Mouse (Mus musculus) CH12.LX (cell line): ENCODE results near the gene Aatf. TPM values are rescaled to one million over a fixed set of nuclear protein-coding genes. Genes with fewer than 3 reads are reported as not detected.
A peak's percentile ranks its signal among the peaks of the same experiment; 100 is the strongest.

Experiments
- DNase-seq: peaks from one replicate; pipeline ENCODE4 v3.0.0-alpha.2; 2013; ENCODE audit errors: extremely low read depth
- H3K27ac ChIP-seq: 2 replicates; pipeline ENCODE4 v1.5.1; 2012; ENCODE audit warnings: low read depth, mild to moderate bottlenecking, control low read depth, moderate library complexity; ENCODE audit not compliant: insufficient read depth
- H3K27me3 ChIP-seq: replicated peaks from 2 replicates; pipeline ENCODE3; 2012; ENCODE audit warnings: inconsistent platforms
- H3K36me3 ChIP-seq, 2 experiments: replicated peaks in 1 of 2; 2 replicates each; pipeline versions ENCODE3 to v1.6.1; 2012; ENCODE audit warnings: inconsistent platforms in 1 of 2, low read length in 1 of 2, mild to moderate bottlenecking in 1 of 2, mixed read lengths in 1 of 2, moderate library complexity in 1 of 2; ENCODE audit not compliant: control insufficient read depth in 1 of 2, insufficient read depth in 1 of 2
- H3K4me1 ChIP-seq, 2 experiments: 2 replicates each; pipeline ENCODE4 v1.6.1; 2012; ENCODE audit warnings: inconsistent platforms in 1 of 2, moderate library complexity in 1 of 2; ENCODE audit not compliant: insufficient read depth in 2 of 2, control insufficient read depth in 1 of 2
- H3K4me2 ChIP-seq: 2 replicates; pipeline ENCODE4 v1.6.1; 2012; ENCODE audit warnings: low read depth, mild to moderate bottlenecking, control low read depth; ENCODE audit not compliant: poor library complexity, insufficient read depth, severe bottlenecking
- H3K4me3 ChIP-seq, 3 experiments: fragments of 150-350 bp in 1 of 3; sonication (generic) in 1 of 3; replicated peaks in 1 of 3; 2 replicates each; pipeline versions ENCODE3 to v1.5.1; 2011 to 2012; ENCODE audit warnings: low read depth in 2 of 3, low read length in 2 of 3, mild to moderate bottlenecking in 2 of 3, moderate library complexity in 2 of 3, control low read depth in 1 of 3, improper control_type of control experiment in 1 of 3, inconsistent platforms in 1 of 3, mixed read lengths in 1 of 3; ENCODE audit not compliant: poor library complexity in 1 of 3
- H3K79me2 ChIP-seq: replicated peaks from 2 replicates; pipeline ENCODE4 v1.6.1; 2012; ENCODE audit warnings: mild to moderate bottlenecking, moderate library complexity; ENCODE audit not compliant: control insufficient read depth, poor library complexity, insufficient read depth, severe bottlenecking; ENCODE audit errors: extremely low read depth
- H3K9ac ChIP-seq: 2 replicates; pipeline ENCODE4 v1.6.1; 2012; ENCODE audit warnings: low read depth, mild to moderate bottlenecking, control low read depth, moderate library complexity; ENCODE audit not compliant: insufficient read depth
- H3K9me3 ChIP-seq: replicated peaks from 2 replicates; pipeline ENCODE3; 2012; ENCODE audit warnings: low read length, inconsistent platforms, mixed read lengths
- CHD1 ChIP-seq: IDR thresholded peaks from 2 replicates; pipeline ENCODE4 v1.6.1; 2012; ENCODE audit warnings: low read depth, low read length, improper control_type of control experiment, inconsistent platforms
- CHD2 ChIP-seq: IDR thresholded peaks from 2 replicates; pipeline ENCODE4 v1.6.1; 2011; ENCODE audit warnings: low read length, improper control_type of control experiment
- CTCF ChIP-seq, 2 experiments: IDR thresholded peaks in 1 of 2; conservative IDR thresholded peaks in 1 of 2; 2 replicates each; pipeline ENCODE4 v1.5.1; 2011 to 2012; ENCODE audit warnings: low read depth in 2 of 2, low read length in 2 of 2, improper control_type of control experiment in 1 of 2, inconsistent platforms in 1 of 2, mild to moderate bottlenecking in 1 of 2, moderate library complexity in 1 of 2
- E2F4 ChIP-seq: IDR thresholded peaks from 2 replicates; pipeline ENCODE4 v1.6.1; 2011; ENCODE audit warnings: low read depth, low read length, improper control_type of control experiment; ENCODE audit not compliant: insufficient replicate concordance
- EP300 ChIP-seq: IDR thresholded peaks from 2 replicates; pipeline ENCODE4 v1.6.1; 2011; ENCODE audit warnings: low read length, improper control_type of control experiment
- IRF4 ChIP-seq: IDR thresholded peaks from 2 replicates; pipeline ENCODE4 v1.6.1; 2014; ENCODE audit warnings: low read depth, mild to moderate bottlenecking, inconsistent platforms, low read length, improper control_type of control experiment
- KAT2A ChIP-seq: IDR thresholded peaks from 2 replicates; pipeline ENCODE4 v1.6.1; 2012; ENCODE audit warnings: low read length, improper control_type of control experiment, inconsistent platforms; ENCODE audit not compliant: insufficient replicate concordance
- MAFK ChIP-seq: IDR thresholded peaks from 2 replicates; pipeline ENCODE4 v1.6.1; 2011; ENCODE audit warnings: low read length, improper control_type of control experiment; ENCODE audit not compliant: insufficient replicate concordance
- MAX ChIP-seq: IDR thresholded peaks from 2 replicates; pipeline ENCODE4 v1.6.1; 2011; ENCODE audit warnings: low read length, improper control_type of control experiment
- MAZ ChIP-seq: IDR thresholded peaks from 2 replicates; pipeline ENCODE4 v1.6.1; 2012; ENCODE audit warnings: low read depth, mild to moderate bottlenecking, inconsistent platforms, low read length, improper control_type of control experiment, moderate library complexity
- MXI1 ChIP-seq: IDR thresholded peaks from 2 replicates; pipeline ENCODE4 v1.6.1; 2011; ENCODE audit warnings: mild to moderate bottlenecking, low read depth, low read length, improper control_type of control experiment
- NELFE ChIP-seq: IDR thresholded peaks from 2 replicates; pipeline ENCODE4 v1.6.1; 2011; ENCODE audit warnings: low read depth, low read length, improper control_type of control experiment
- NRF1 ChIP-seq: IDR thresholded peaks from 2 replicates; pipeline ENCODE4 v1.6.1; 2014; ENCODE audit warnings: low read depth, mild to moderate bottlenecking, inconsistent platforms, low read length, improper control_type of control experiment, moderate library complexity
- PAX5 ChIP-seq: IDR thresholded peaks from 2 replicates; pipeline ENCODE4 v1.6.1; 2012; ENCODE audit warnings: low read length, inconsistent platforms, mixed read lengths
- POLR2AphosphoS2 ChIP-seq: IDR thresholded peaks from 2 replicates; pipeline ENCODE4 v1.6.1; 2011; ENCODE audit warnings: low read depth, low read length, improper control_type of control experiment
- SMC3 ChIP-seq: IDR thresholded peaks from 2 replicates; pipeline ENCODE4 v1.6.1; 2011; ENCODE audit warnings: low read depth, low read length, improper control_type of control experiment
- TBP ChIP-seq: conservative IDR thresholded peaks from 2 replicates; pipeline ENCODE4 v1.6.1; 2011; ENCODE audit warnings: low read depth, low read length, improper control_type of control experiment
- USF1 ChIP-seq: IDR thresholded peaks from 2 replicates; pipeline ENCODE4 v1.6.1; 2014; ENCODE audit warnings: low read depth, mild to moderate bottlenecking, inconsistent platforms, low read length, improper control_type of control experiment
- USF2 ChIP-seq: conservative IDR thresholded peaks from 2 replicates; pipeline ENCODE4 v1.6.1; 2011; ENCODE audit warnings: low read depth, low read length, improper control_type of control experiment
- ZC3H11A ChIP-seq: IDR thresholded peaks from 2 replicates; pipeline ENCODE4 v1.6.1; 2012; ENCODE audit warnings: low read depth, mild to moderate bottlenecking, inconsistent platforms, low read length, improper control_type of control experiment
- ZKSCAN1 ChIP-seq: IDR thresholded peaks from 2 replicates; pipeline ENCODE4 v1.6.1; 2012; ENCODE audit warnings: low read depth, inconsistent platforms, low read length, improper control_type of control experiment, borderline replicate concordance
- dilution Hi-C: fragments of 300-500 bp; cut with MboI; formaldehyde crosslinking; loops from 2 replicates; pipeline ENCODE4 v1.14.3; 2020; ENCODE audit warnings: low sequenced_read_pairs; ENCODE audit not compliant: extremely low pct_unique_long_range_greater_than_20kb, extremely low pct_ligation_motif_present
- in situ Hi-C: fragments of 300-500 bp; cut with MboI; formaldehyde crosslinking; loops from 3 replicates; pipeline ENCODE4 v1.14.3; 2019; ENCODE audit warnings: low sequenced_read_pairs, low pct_ligation_motif_present, low pct_unique_long_range_greater_than_20kb, mixed read lengths
- polyA plus RNA-seq: library from polyadenylated mRNA; unstranded; fragments of >175 nt; gene quantifications from 2 replicates; pipeline ENCODE4 v1.2.1, GENCODE M21; 2012; ENCODE audit warnings: low read depth; ENCODE audit not compliant: insufficient read length
- total RNA-seq, 2 experiments: library from RNA; depleted of rRNA; stranded (reverse); fragments of 300-350 nt in 1 of 2; fragments of >200 nt in 1 of 2; gene quantifications; 2 replicates each; pipeline ENCODE4 v1.2.3; 2012 to 2014

Aatf gene
- total and polyA plus RNA-seq, 3 experiments, result 69.8 to 112 (median 71.7) TPM

GRCm38 (mm10) chr11:84481661-84482060 lies 31.7 kb downstream of the Aatf start:
- in situ Hi-C loops (no loop called here), dilution Hi-C loops (no loop called here)
- DNase-seq, result peak; percentile 39
- no peak for TF ChIP-seq EP300
- no peak for TF ChIP-seq ZC3H11A
- TF ChIP-seq MAX, result no peak
- no peak for TF ChIP-seq CHD2
- TF ChIP-seq IRF4, result no peak
- TF ChIP-seq CHD1, result no peak
- TF ChIP-seq CTCF (conservative IDR thresholded peaks at IDR 0.05 in 1 of 2, IDR thresholded peaks at IDR 0.05 in 1 of 2; ENCODE audit: low read depth in 2 of 2, low read length in 2 of 2), result no peak
- no peak for TF ChIP-seq POLR2AphosphoS2
- TF ChIP-seq MXI1, result no peak
- Histone ChIP-seq H3K4me3 (no peak overlapping the region), H3K4me1 (peaks cover 8 to 63% of the 10 kb centered on the region in 2 experiments; a peak in 3 of 4 replicates), H3K27ac (no peak overlapping the region), H3K79me2 (peaks cover 33% of the 10 kb centered on the region), H3K9ac (no peak overlapping the region), H3K27me3 (no peaks in the 10 kb centered on the region), H3K36me3 (peaks cover 0 to 39% of the 10 kb centered on the region in 2 experiments), H3K4me2 (peak overlapping the region; percentile 36), H3K9me3 (no peaks in the 10 kb centered on the region)

- H3K9ac ChIP-seq, result no peak overlapping the region
- H3K36me3 ChIP-seq, result peaks cover 0 to 38% of the 10 kb centered on the region in 2 experiments
- no peak overlapping the region for H3K4me2 ChIP-seq
- no peak for DNase-seq
- no peaks in the 10 kb centered on the region for H3K9me3 ChIP-seq
- no peak overlapping the region for H3K4me3 ChIP-seq
- H3K79me2 ChIP-seq, result peaks cover 40% of the 10 kb centered on the region
- dilution Hi-C loops (no loop called here), in situ Hi-C loops (no loop called here)
- H3K4me1 ChIP-seq, result peaks cover 8 to 63% of the 10 kb centered on the region in 2 experiments; a peak in 3 of 4 replicates
- no peak overlapping the region for H3K27ac ChIP-seq
- TF ChIP-seq MAFK (no peak), POLR2AphosphoS2 (no peak), NELFE (no peak), NRF1 (no peak), KAT2A (no peak), MXI1 (no peak)
- no peaks in the 10 kb centered on the region for H3K27me3 ChIP-seq
These were observed 32.9 kb downstream of the Aatf start for GRCm38 (mm10) chr11:84480451-84480850.

- TF ChIP-seq SMC3 (no peak), ZKSCAN1 (no peak), E2F4 (no peak), EP300 (no peak), USF2 (no peak), TBP (no peak), USF1 (no peak), CHD2 (no peak), MAZ (no peak), PAX5 (no peak), KAT2A (no peak), POLR2AphosphoS2 (no peak)
- Histone ChIP-seq H3K79me2 (peaks cover 47% of the 10 kb centered on the region), H3K4me3 (no peak overlapping the region), H3K9me3 (no peaks in the 10 kb centered on the region), H3K36me3 (peaks cover 15 to 53% of the 10 kb centered on the region in 2 experiments), H3K4me1 (peaks cover 3 to 48% of the 10 kb centered on the region in 2 experiments; a peak in 3 of 4 replicates), H3K9ac (no peak overlapping the region), H3K27me3 (no peaks in the 10 kb centered on the region), H3K4me2 (no peak overlapping the region), H3K27ac (no peak overlapping the region)
- in situ Hi-C loops (no loop called here), dilution Hi-C loops (no loop called here)
- DNase-seq, result no peak
These were observed 36.7 kb downstream of the Aatf start for GRCm38 (mm10) chr11:84476641-84477040.
